Mouse (Mus musculus) ES-Bruce4 (cell line): ENCODE results near the gene Ppp1r37.

Experiments
- CTCF ChIP-seq: IDR thresholded peaks from one replicate; pipeline ENCODE4 v1.8.1; 2011; ENCODE audit warnings: low read depth, low read length
- EP300 ChIP-seq: IDR thresholded peaks from 2 replicates; pipeline ENCODE4 v1.6.1; 2011; ENCODE audit warnings: low read depth, low read length; ENCODE audit not compliant: insufficient read depth
- POLR2A ChIP-seq: IDR thresholded peaks from one replicate; pipeline ENCODE4 v1.8.1; 2011; ENCODE audit warnings: low read length; ENCODE audit not compliant: insufficient read depth

- no peak for TF ChIP-seq POLR2A
- no peak for TF ChIP-seq EP300
- TF ChIP-seq CTCF, result no peak
These were observed 28.2 kb downstream of the Ppp1r37 start for GRCm38 (mm10) chr7:19534676-19535075.
